Mouse (Mus musculus): Measurements from ENCODE around the gene Suds3. TPM values are rescaled to one million over a fixed set of nuclear protein-coding genes. Genes with fewer than 3 reads are reported as not detected.

Suds3 gene
- 44.9 TPM for polyA plus RNA-seq (2014; fragmentation: Illumina TruSeq; extraction: RNeasy Lipid Tissue Mini Kit (QIAGEN cat#74804); ENCODE audit: low read depth, low replicate concordance)

DNA sequence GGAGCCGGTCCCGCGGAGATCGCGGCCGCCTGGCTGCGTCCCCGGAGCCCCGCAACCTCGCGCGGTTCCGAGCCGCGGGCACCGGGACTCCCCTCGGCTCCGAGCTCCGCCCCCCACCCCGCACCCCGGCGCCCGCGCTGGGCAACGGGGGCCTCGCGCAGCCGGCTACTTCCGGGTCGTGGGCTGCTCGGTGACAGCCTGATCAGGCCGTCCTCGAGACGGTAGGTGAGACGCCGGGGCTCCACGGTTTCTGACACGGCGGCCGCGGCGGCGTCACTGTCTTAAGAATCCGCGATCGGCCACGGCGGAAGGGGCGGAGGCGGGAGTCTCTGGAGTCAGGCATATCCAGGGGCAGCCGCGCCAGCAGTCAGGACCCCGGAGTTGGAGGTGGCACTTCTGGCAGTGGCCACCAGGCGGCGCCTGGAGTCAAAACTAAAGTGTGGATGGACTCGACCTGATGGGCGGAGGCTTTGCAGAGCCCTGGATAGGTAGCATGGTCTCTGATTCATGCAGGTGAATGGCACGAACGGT is at the start of gene Suds3:
Gene Suds3 (minus strand): TSS at position 278 of the 531 bp plus-strand sequence.

DNA sequence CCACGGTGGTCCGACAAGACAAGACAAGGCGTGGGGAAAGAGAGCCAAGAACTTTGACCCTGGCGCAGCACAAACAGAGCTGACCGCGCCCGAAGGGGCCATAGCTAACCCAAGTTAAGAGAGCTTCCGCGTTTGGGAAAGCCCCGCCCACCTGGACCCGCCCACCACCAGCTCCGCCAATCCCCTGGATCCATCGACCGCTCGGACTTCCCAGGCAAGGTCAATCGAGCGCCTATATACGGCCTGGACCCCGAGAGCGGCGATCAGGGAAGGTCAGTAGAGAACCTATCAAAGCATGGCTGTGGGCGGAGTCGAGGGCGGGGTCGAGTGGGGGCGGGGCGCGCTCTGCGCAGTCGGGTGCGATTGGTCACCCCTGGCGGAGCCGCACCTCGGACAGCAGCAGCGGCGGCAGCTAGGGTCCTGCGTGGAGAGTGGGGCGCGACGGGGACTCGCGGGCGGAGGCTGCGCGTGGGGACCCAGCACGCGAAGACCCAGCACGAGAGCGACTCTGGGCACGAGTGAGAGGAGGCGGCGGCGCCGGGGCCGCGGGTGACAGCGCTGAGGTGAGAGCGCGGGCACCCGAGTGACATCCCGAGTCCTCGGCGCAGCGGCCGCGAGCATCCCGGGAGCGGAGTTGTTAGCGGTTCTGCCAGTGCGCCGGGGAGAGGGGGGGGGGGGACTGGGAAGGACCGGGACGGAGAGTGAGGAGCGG is 4.0 kb upstream of the Suds3 start, which contains the start of gene Taok3:
Gene Taok3 (plus strand): TSS at position 353 of the 712 bp plus-strand sequence.

Other genes with a start within 250 kb of the Suds3 start
- gene Taok3, start 4.0 kb upstream of the Suds3 start, polyA plus RNA-seq (2014; fragmentation: Illumina TruSeq; extraction: RNeasy Lipid Tissue Mini Kit (QIAGEN cat#74804); ENCODE audit: low read depth, low replicate concordance) = 6.6 TPM
- gene Pebp1, start 171.5 kb upstream of the Suds3 start, polyA plus RNA-seq (2014; fragmentation: Illumina TruSeq; extraction: RNeasy Lipid Tissue Mini Kit (QIAGEN cat#74804); ENCODE audit: low read depth, low replicate concordance) = 302 TPM
- 16.6 TPM for gene Vsig10, start 203.0 kb upstream of the Suds3 start, polyA plus RNA-seq (2014; fragmentation: Illumina TruSeq; extraction: RNeasy Lipid Tissue Mini Kit (QIAGEN cat#74804); ENCODE audit: low read depth, low replicate concordance)
- 8.8 TPM for gene Wsb2, start 241.2 kb upstream of the Suds3 start, polyA plus RNA-seq (2014; fragmentation: Illumina TruSeq; extraction: RNeasy Lipid Tissue Mini Kit (QIAGEN cat#74804); ENCODE audit: low read depth, low replicate concordance)